Mouse (Mus musculus): ENCODE measurements around the gene Ube3b. TPM values are rescaled to one million over a fixed set of nuclear protein-coding genes. Genes with fewer than 3 reads are reported as not detected.

Gene Ube3b
- total RNA-seq, 2 experiments from 2014 or later = 68.1 to 70.7 TPM

Small RNA genes lying within 50 kb of the gene (microRNA-seq; reads per million reads assigned to microRNA genes)
- gene Mir7027 = 0 to 0.35 reads per million in 2 experiments

Other genes with a start within 250 kb of the Ube3b start
- 100 to 1,000 TPM; 156 to 159 TPM for gene Acacb, start 234.1 kb upstream of the Ube3b start, total RNA-seq (2021)
- not detected for gene Foxn4, start 106.8 kb upstream of the Ube3b start, total RNA-seq (2021)
- under 1 TPM in 1 of 2 experiments, not detected in 1; 0.29 TPM for gene Myo1h, start 91.4 kb upstream of the Ube3b start, total RNA-seq (2021)
- gene Kctd10, start 99 bp upstream of the Ube3b start, total RNA-seq (2021) = 10 to 100 TPM; 80.7 to 80.8 TPM
- gene Mmab, start 63.5 kb downstream of the Ube3b start, total RNA-seq (2021) = 10 to 100 TPM; 10.6 TPM
- 10 to 100 TPM in 1 of 2 experiments, 1 to 10 TPM in 1; 8.7 to 10.2 TPM for gene Mvk, start 63.7 kb downstream of the Ube3b start, total RNA-seq (2021)
- 1 to 10 TPM; 7.2 to 8.0 TPM for gene Fam222a, start 187.4 kb downstream of the Ube3b start, total RNA-seq (2021)

Measured in heart, postnatal 10 days (tissue).